ENCODE assay signal across 21 mouse cellular contexts in the genomic region with DNA sequence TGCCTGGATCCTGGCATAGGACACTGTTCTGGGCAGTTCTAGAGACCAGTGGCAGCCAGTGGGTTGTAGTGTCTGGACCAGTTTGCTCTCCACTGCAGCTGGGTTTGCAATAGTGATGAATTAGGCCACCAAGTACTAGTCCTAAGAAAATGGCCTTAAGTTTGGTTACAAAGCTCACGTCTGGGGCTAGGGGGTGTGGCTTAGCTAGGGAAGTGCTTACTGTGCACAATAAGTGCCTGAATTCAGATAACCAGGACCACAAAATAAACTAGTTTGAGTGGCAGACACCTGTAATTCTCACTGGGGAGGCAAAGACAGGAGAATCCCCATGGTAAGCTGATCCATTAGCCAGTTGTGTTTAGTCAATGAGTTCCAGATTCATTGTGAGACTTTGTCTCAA. TPM values are rescaled to one million over a fixed set of nuclear protein-coding genes. Genes with fewer than 3 reads are reported as not detected.
DNase-seq lines count a peak whose midpoint lies in the region; ATAC-seq and TF ChIP-seq lines count a peak whose summit lies in the region.
"Had no signal": no experiment of that assay in that cellular context is flagged by ENCODE, and none has a peak within 500 bp of the region (broad histone marks: within the 10 kb centered on the region; RNA-seq: fewer than 3 reads in every experiment).

No protein-coding gene starts in this region.

- 9% methylated on average over 1 of the region's 1 CpGs for WGBS in spleen, adult 2 months
- WGBS in thymus, adult 2 months: 3% methylated on average over 1 of the region's 1 CpGs
- 29% methylated on average over 1 of the region's 1 CpGs for WGBS in intestine, embryonic 16.5 days

- no peak for TF ChIP-seq POLR2A in spleen, adult 2 months (IDR thresholded peaks at IDR 0.05; ENCODE audit: low read depth, low read length)
- no peak for TF ChIP-seq POLR2A in thymus, adult 2 months (IDR thresholded peaks at IDR 0.05; ENCODE audit: control insufficient read depth, extremely low read depth, insufficient read depth, low read length, poor library complexity)

- peak; percentile 57 for ATAC-seq in granulocyte monocyte progenitor cell, adult 5-6 weeks (replicated peaks; ENCODE audit: poor library complexity, severe bottlenecking)
- no peak for ATAC-seq in intestine, embryonic 16.5 days
- ATAC-seq in cerebellum, adult (ENCODE audit: insufficient number of reproducible peaks, low FRiP score, low TSS enrichment): no peak
- ATAC-seq: activated CD4-positive, CD25-positive, alpha-beta regulatory T cell, adult 4 months had no signal

- no peak overlapping the region for H3K4me3 ChIP-seq in spleen, adult 2 months (ENCODE audit: extremely low read depth, insufficient read depth, insufficient read length)
- H3K4me3 ChIP-seq in thymus, adult 2 months (ENCODE audit: control insufficient read depth, insufficient read depth, low read length): no peak overlapping the region
- H3K4me3 ChIP-seq in intestine, embryonic 16.5 days (ENCODE audit: low read length): no peak overlapping the region
- H3K4me3 ChIP-seq: embryonic facial prominence, embryonic 10.5 days; forebrain, embryonic 12.5 days; gastrocnemius, adult 2 months; heart, adult 2 months; hindbrain, embryonic 12.5 days; limb, embryonic 12.5 days; liver, embryonic 13.5 days; lung, embryonic 15.5 days; myocyte had no signal

- H3K27ac ChIP-seq in spleen, adult 2 months (ENCODE audit: insufficient read depth, low read length): 0 out of 2 replicates have a peak overlapping the region, but pooled peaks have one; percentile 24
- peak overlapping the region; percentile 99 for H3K27ac ChIP-seq in thymus, adult 2 months (ENCODE audit: control insufficient read depth, insufficient read depth, low read length)
- no peak overlapping the region for H3K27ac ChIP-seq in intestine, embryonic 16.5 days (ENCODE audit: low read length)
- H3K27ac ChIP-seq: embryonic facial prominence, embryonic 10.5 days; forebrain, embryonic 12.5 days; gastrocnemius, adult 2 months; heart, adult 2 months; hindbrain, embryonic 12.5 days; limb, embryonic 12.5 days; liver, embryonic 13.5 days; lung, embryonic 15.5 days had no signal

- H3K4me2 ChIP-seq in intestine, embryonic 16.5 days (ENCODE audit: low read depth, low read length): no peak overlapping the region
- H3K4me2 ChIP-seq: forebrain, embryonic 12.5 days; hindbrain, embryonic 12.5 days; limb, embryonic 12.5 days; liver, embryonic 13.5 days; lung, embryonic 15.5 days had no signal

- peaks cover 5% of the 10 kb centered on the region; the same call in 1 of the 2 replicates for H3K4me1 ChIP-seq in spleen, adult 2 months (ENCODE audit: control insufficient read depth, insufficient read depth, insufficient read length)
- H3K4me1 ChIP-seq in thymus, adult 2 months (replicated peaks; ENCODE audit: control insufficient read depth, insufficient read depth, low read length): peaks cover 69% of the 10 kb centered on the region
- peaks cover 16% of the 10 kb centered on the region for H3K4me1 ChIP-seq in intestine, embryonic 16.5 days (ENCODE audit: control insufficient read depth, insufficient read depth, low read length)
- H3K4me1 ChIP-seq: forebrain, embryonic 12.5 days; hindbrain, embryonic 12.5 days had no signal

- H3K9me3 ChIP-seq in intestine, embryonic 16.5 days (ENCODE audit: control insufficient read depth, low read length): no peaks in the 10 kb centered on the region
- H3K9me3 ChIP-seq: embryonic facial prominence, embryonic 10.5 days; forebrain, embryonic 12.5 days; hindbrain, embryonic 12.5 days; limb, embryonic 12.5 days; liver, embryonic 13.5 days; lung, embryonic 15.5 days had no signal

- no peak for TF ChIP-seq CTCF in spleen, adult 2 months (IDR thresholded peaks at IDR 0.05; ENCODE audit: extremely low read depth, insufficient read depth, insufficient read length, insufficient replicate concordance)
- no peak for TF ChIP-seq CTCF in thymus, adult 2 months (IDR thresholded peaks at IDR 0.05; ENCODE audit: borderline replicate concordance, control insufficient read depth, extremely low read depth, insufficient read depth, low read length, poor library complexity)

- no peak overlapping the region for H3K9ac ChIP-seq in intestine, embryonic 16.5 days (ENCODE audit: low read depth, low read length)
- H3K9ac ChIP-seq: forebrain, embryonic 12.5 days; hindbrain, embryonic 12.5 days; limb, embryonic 12.5 days; liver, embryonic 13.5 days; lung, embryonic 15.5 days had no signal

- no peak for DNase-seq in spleen, adult 2 months (ENCODE audit: low read depth in 1 of 2, low spot score in 2 of 2)
- no peak for DNase-seq in spleen, adult 12 weeks (ENCODE audit: low spot score)
- peak; percentile 53 for DNase-seq in thymus, adult 2 months
- DNase-seq in adrenal gland, postnatal 10 days: no peak
- DNase-seq in urinary bladder, postnatal 4 days (ENCODE audit: low spot score in 2 of 2): no peak
- DNase-seq: adrenal gland, postnatal 14 days; gastrocnemius, adult 2 months; heart, adult 2 months; kidney, postnatal 36 days; liver, embryonic 13.5 days; midbrain, embryonic 14.5 days had no signal

- H3K36me3 ChIP-seq in spleen, adult 2 months (ENCODE audit: control insufficient read depth, insufficient read depth, low read length): no peaks in the 10 kb centered on the region
- no peaks in the 10 kb centered on the region for H3K36me3 ChIP-seq in thymus, adult 2 months (ENCODE audit: control insufficient read depth, insufficient read depth, low read length)
- H3K36me3 ChIP-seq in intestine, embryonic 16.5 days (ENCODE audit: control insufficient read depth, insufficient read depth, low read length): no peaks in the 10 kb centered on the region
- H3K36me3 ChIP-seq: embryonic facial prominence, embryonic 10.5 days; forebrain, embryonic 12.5 days; hindbrain, embryonic 12.5 days; limb, embryonic 12.5 days; liver, embryonic 13.5 days; lung, embryonic 15.5 days had no signal

- no peaks in the 10 kb centered on the region for H3K27me3 ChIP-seq in spleen, adult 2 months (ENCODE audit: control insufficient read depth, insufficient read depth, low read length)
- no peaks in the 10 kb centered on the region for H3K27me3 ChIP-seq in thymus, adult 2 months (ENCODE audit: control insufficient read depth, insufficient read depth, low read length)
- H3K27me3 ChIP-seq in intestine, embryonic 16.5 days (replicated peaks; ENCODE audit: control insufficient read depth, insufficient read depth, low read length): no peaks in the 10 kb centered on the region
- H3K27me3 ChIP-seq: forebrain, embryonic 12.5 days; hindbrain, embryonic 12.5 days; limb, embryonic 12.5 days; lung, embryonic 15.5 days had no signal

RNA-seq across cellular contexts. Expression of a gene that starts 59.3 kb away (rescaled TPM):
- polyA plus RNA-seq in spleen, adult 2 months (2012; rRNA removed): 4.5 and 6.4 TPM in 2 replicates
- total RNA-seq in granulocyte monocyte progenitor cell, adult 5-6 weeks (2014; fragmentation: Nextera tagmentation): 25.1 and 25.4 TPM in 2 replicates
- 33.5 and 40.1 TPM in 2 replicates for total RNA-seq in granulocyte monocyte progenitor cell, adult 5-6 weeks (2017)
- polyA plus RNA-seq in thymus, adult 2 months (2012; rRNA removed): 54.5 and 61.0 TPM in 2 replicates
- total RNA-seq in adrenal gland, postnatal 10 days (2021): 10 to 100 TPM; 49.5 to 83.7 TPM
- 45.6 and 48.7 TPM in 2 replicates for polyA plus RNA-seq in intestine, embryonic 16.5 days (2015; fragmentation: Nextera tagmentation; extraction: Ambion mirVana)
